In the genomic region with DNA sequence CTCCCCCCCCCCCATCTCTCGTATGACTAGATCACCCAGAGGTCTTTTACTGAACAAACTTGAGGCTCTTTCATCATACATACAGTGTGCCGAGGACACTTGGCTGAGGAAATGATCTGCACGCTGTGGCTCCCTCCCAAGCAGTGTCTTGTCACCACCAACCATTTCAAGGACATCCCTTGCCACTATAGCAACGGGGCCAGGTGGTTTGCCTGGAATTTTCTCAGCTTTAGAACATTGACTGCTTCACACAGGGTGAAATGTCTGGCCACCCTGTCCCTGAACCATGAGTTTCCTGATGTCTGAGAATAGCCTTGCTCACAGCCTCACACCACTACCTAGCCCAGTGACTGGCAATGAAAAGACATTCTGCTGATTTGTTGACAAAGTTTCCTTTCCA, we compare ENCODE assay signal across 14 mouse cellular contexts.
"Had no signal": no experiment of that assay in that cellular context is flagged by ENCODE, and none has a peak within 500 bp of the region (broad histone marks: within the 10 kb centered on the region; RNA-seq: fewer than 3 reads in every experiment).

No protein-coding gene starts in this region.

- DNase-seq: gastrocnemius, postnatal 14 days; gastrocnemius, postnatal 36 days; heart, adult 11 months; heart, adult 2 months; heart, postnatal 14 days; heart, postnatal 36 days; kidney, adult 11 months; kidney, adult 2 months; kidney, adult 9 months; kidney, postnatal 14 days; kidney, postnatal 36 days; liver; liver, embryonic 13.5 days; liver, postnatal 0 days had no signal
